ENCODE assay signal across 9 mouse cellular contexts in genomic region chr13:23433206-23433605, GRCm38 (mm10). TPM values are rescaled to one million over a fixed set of nuclear protein-coding genes. Genes with fewer than 3 reads are reported as not detected.
DNase-seq lines count a peak whose midpoint lies in the region; ATAC-seq and TF ChIP-seq lines count a peak whose summit lies in the region.
"Had no signal": no experiment of that assay in that cellular context is flagged by ENCODE, and none has a peak within 500 bp of the region (broad histone marks: within the 10 kb centered on the region; RNA-seq: fewer than 3 reads in every experiment).

No protein-coding gene starts in this region.

- H3K4me3 ChIP-seq in spleen, adult 2 months (ENCODE audit: extremely low read depth, insufficient read depth, insufficient read length): peak overlapping the region; percentile 42; the same call in 1 of the 2 replicates
- H3K4me3 ChIP-seq in heart, embryonic 15.5 days: peak overlapping the region; percentile 60
- peak overlapping the region; percentile 65 for H3K4me3 ChIP-seq in liver, embryonic 15.5 days (replicated peaks)
- no peak overlapping the region for H3K4me3 ChIP-seq in kidney, adult 2 months (ENCODE audit: insufficient read depth, low read depth, low read length)

- no peak overlapping the region for H3K27ac ChIP-seq in spleen, adult 2 months (ENCODE audit: insufficient read depth, low read length)
- peak overlapping the region; percentile 94 for H3K27ac ChIP-seq in heart, embryonic 15.5 days
- H3K27ac ChIP-seq in liver, embryonic 15.5 days (replicated peaks): peak overlapping the region; percentile 48; the same call in 1 of the 2 replicates
- H3K27ac ChIP-seq in kidney, adult 2 months (ENCODE audit: insufficient read depth, low read depth, low read length): no peak overlapping the region

- WGBS in spleen, adult 2 months: under 1% methylated on average over 5 of the region's 5 CpGs
- WGBS in heart, embryonic 15.5 days: 10% methylated on average over 5 of the region's 5 CpGs
- WGBS in liver, embryonic 15.5 days (ENCODE audit: insufficient replicate concordance): 7% methylated on average over 5 of the region's 5 CpGs
- 7% methylated on average over 5 of the region's 5 CpGs for WGBS in kidney, adult 2 months

- no peak for ATAC-seq in heart, embryonic 15.5 days (replicated peaks; ENCODE audit: insufficient number of reproducible peaks, insufficient read depth, low FRiP score, low read depth)
- no peak for ATAC-seq in liver, embryonic 15.5 days (ENCODE audit: insufficient read depth)
- no peak for ATAC-seq in megakaryocyte progenitor cell, adult 5-6 weeks (replicated peaks; ENCODE audit: poor library complexity)

- no peaks in the 10 kb centered on the region for H3K36me3 ChIP-seq in spleen, adult 2 months (ENCODE audit: control insufficient read depth, insufficient read depth, low read length)
- H3K36me3 ChIP-seq in heart, embryonic 15.5 days: no peaks in the 10 kb centered on the region
- no peaks in the 10 kb centered on the region for H3K36me3 ChIP-seq in liver, embryonic 15.5 days (replicated peaks)
- H3K36me3 ChIP-seq in kidney, adult 2 months (ENCODE audit: control insufficient read depth, insufficient read depth, low read length): no peaks in the 10 kb centered on the region

- H3K9me3 ChIP-seq in heart, embryonic 15.5 days (replicated peaks): no peaks in the 10 kb centered on the region
- no peaks in the 10 kb centered on the region for H3K9me3 ChIP-seq in liver, embryonic 15.5 days (replicated peaks)

- peak overlapping the region; percentile 65 for H3K4me2 ChIP-seq in heart, embryonic 15.5 days
- peak overlapping the region; percentile 83 for H3K4me2 ChIP-seq in liver, embryonic 15.5 days

- no peak for TF ChIP-seq CTCF in spleen, adult 2 months (IDR thresholded peaks at IDR 0.05; ENCODE audit: extremely low read depth, insufficient read depth, insufficient read length, insufficient replicate concordance)
- TF ChIP-seq CTCF in kidney, adult 2 months (conservative IDR thresholded peaks at IDR 0.05; ENCODE audit: insufficient read depth, insufficient read length, low read depth, low read length): no peak

- DNase-seq in spleen, adult 2 months (ENCODE audit: low read depth in 1 of 2, low spot score in 2 of 2): no peak
- DNase-seq in spleen, adult 12 weeks (ENCODE audit: low spot score): no peak
- DNase-seq in kidney, adult 2 months: no peak
- DNase-seq in adrenal gland, postnatal 36 days: no peak

- H3K9ac ChIP-seq in heart, embryonic 15.5 days: peak overlapping the region; percentile 22; the same call in 1 of the 2 replicates
- peak overlapping the region; percentile 64 for H3K9ac ChIP-seq in liver, embryonic 15.5 days

- H3K27me3 ChIP-seq in spleen, adult 2 months (ENCODE audit: control insufficient read depth, insufficient read depth, low read length): no peaks in the 10 kb centered on the region
- H3K27me3 ChIP-seq in heart, embryonic 15.5 days: no peaks in the 10 kb centered on the region
- H3K27me3 ChIP-seq in liver, embryonic 15.5 days: no peaks in the 10 kb centered on the region
- H3K27me3 ChIP-seq in kidney, adult 2 months (replicated peaks; ENCODE audit: control insufficient read depth, insufficient read depth, low read length): no peaks in the 10 kb centered on the region

- TF ChIP-seq POLR2A in spleen, adult 2 months (IDR thresholded peaks at IDR 0.05; ENCODE audit: low read depth, low read length): no peak
- TF ChIP-seq POLR2A in kidney, adult 2 months (IDR thresholded peaks at IDR 0.05; ENCODE audit: low read depth, low read length): no peak

- peaks cover 5% of the 10 kb centered on the region; the same call in 1 of the 2 replicates for H3K4me1 ChIP-seq in spleen, adult 2 months (ENCODE audit: control insufficient read depth, insufficient read depth, insufficient read length)
- peaks cover 19% of the 10 kb centered on the region for H3K4me1 ChIP-seq in heart, embryonic 15.5 days (replicated peaks)
- peaks cover 55% of the 10 kb centered on the region for H3K4me1 ChIP-seq in liver, embryonic 15.5 days (replicated peaks)
- peaks cover 3% of the 10 kb centered on the region; the same call in 1 of the 2 replicates for H3K4me1 ChIP-seq in kidney, adult 2 months (ENCODE audit: control insufficient read depth, insufficient read depth, low read length)

RNA-seq across cellular contexts. Expression of gene Abt1, which starts 9.5 kb away (rescaled TPM):
- 1.8 TPM in 2 replicates for polyA plus RNA-seq in spleen, adult 2 months (2012; rRNA removed)
- 8.1 and 8.2 TPM in 2 replicates for polyA plus RNA-seq in heart, embryonic 15.5 days (2015; fragmentation: Nextera tagmentation; extraction: Ambion mirVana)
- 5.1 and 5.2 TPM in 2 replicates for polyA plus RNA-seq in liver, embryonic 15.5 days (2015; fragmentation: Nextera tagmentation; extraction: Ambion mirVana)
- 7.1 and 7.4 TPM in 2 replicates for total RNA-seq in megakaryocyte progenitor cell, adult 5-6 weeks (2015)
- total RNA-seq in megakaryocyte progenitor cell, adult 5-6 weeks (2017): 9.5 and 11.0 TPM in 2 replicates
- 3.3 and 3.9 TPM in 2 replicates for polyA plus RNA-seq in kidney, adult 2 months (2012; rRNA removed)
- total RNA-seq in adrenal gland, postnatal 36 days (2021): 1 to 10 TPM; 6.9 to 8.3 TPM

RNA-seq across cellular contexts. Expression of gene Btn1a1, which starts 32.5 kb away (rescaled TPM):
- polyA plus RNA-seq in spleen, adult 2 months (2012; rRNA removed): 0.19 and 0.56 TPM in 2 replicates
- polyA plus RNA-seq in heart, embryonic 15.5 days (2015; fragmentation: Nextera tagmentation; extraction: Ambion mirVana): 0.85 and 1.4 TPM in 2 replicates
- 1.6 and 2.1 TPM in 2 replicates for polyA plus RNA-seq in liver, embryonic 15.5 days (2015; fragmentation: Nextera tagmentation; extraction: Ambion mirVana)
- not detected in 2 replicates for total RNA-seq in megakaryocyte progenitor cell, adult 5-6 weeks (2015)
- total RNA-seq in megakaryocyte progenitor cell, adult 5-6 weeks (2017): not detected in 2 replicates
- polyA plus RNA-seq in kidney, adult 2 months (2012; rRNA removed): not detected in 2 replicates
- total RNA-seq in adrenal gland, postnatal 36 days (2021): not detected
- total RNA-seq: adrenal gland, adult 8-10 months had no signal

RNA-seq across cellular contexts. Expression of gene Btn2a2, which starts 55.5 kb away (rescaled TPM):
- 0.04 TPM in 1 of 2 replicates, not detected in the other for polyA plus RNA-seq in spleen, adult 2 months (2012; rRNA removed)
- polyA plus RNA-seq in heart, embryonic 15.5 days (2015; fragmentation: Nextera tagmentation; extraction: Ambion mirVana): 0.31 and 0.41 TPM in 2 replicates
- not detected in 2 replicates for polyA plus RNA-seq in liver, embryonic 15.5 days (2015; fragmentation: Nextera tagmentation; extraction: Ambion mirVana)
- total RNA-seq in megakaryocyte progenitor cell, adult 5-6 weeks (2015): not detected in 2 replicates
- 0.17 TPM in 1 of 2 replicates, not detected in the other for total RNA-seq in megakaryocyte progenitor cell, adult 5-6 weeks (2017)
- not detected in 2 replicates for polyA plus RNA-seq in kidney, adult 2 months (2012; rRNA removed)
- total RNA-seq in adrenal gland, postnatal 36 days (2021): not detected
- total RNA-seq: adrenal gland, adult 8-10 months; hematopoietic stem cell, adult 5-6 weeks had no signal

Comparison
In these comparisons a context has a peak if more than half of its experiments do, and no peak if none do; other contexts are left out.
1. H3K27ac ChIP-seq: peak in heart, embryonic 15.5 days (single experiment) and liver, embryonic 15.5 days (single experiment); none in spleen, adult 2 months (single experiment) and kidney, adult 2 months (single experiment).